Mouse (Mus musculus) forebrain, embryonic 10.5 days (tissue): ENCODE results near the gene Nedd9. TPM values are rescaled to one million over a fixed set of nuclear protein-coding genes. Genes with fewer than 3 reads are reported as not detected.

ENCODE experiments used
- DNase-seq: peaks from one replicate; pipeline ENCODE4 v3.0.0-alpha.2; 2017; ENCODE audit warnings: low spot score; ENCODE audit errors: extremely low spot score
- H3K27ac ChIP-seq: fragments of 300-500 bp; sonication (generic); 2 replicates; pipeline ENCODE4 v1.5.1; 2016; ENCODE audit warnings: mild to moderate bottlenecking
- H3K27me3 ChIP-seq: fragments of 300-500 bp; sonication (generic); 2 replicates; pipeline ENCODE4 v1.6.1; 2016; ENCODE audit warnings: mild to moderate bottlenecking; ENCODE audit not compliant: poor library complexity, severe bottlenecking
- H3K36me3 ChIP-seq: fragments of 300-500 bp; sonication (generic); replicated peaks from 2 replicates; pipeline ENCODE4 v1.6.1; 2016; ENCODE audit warnings: mild to moderate bottlenecking, moderate library complexity
- H3K4me1 ChIP-seq: fragments of 300-500 bp; sonication (generic); 2 replicates; pipeline ENCODE4 v1.6.1; 2016
- H3K4me3 ChIP-seq: fragments of 300-500 bp; sonication (generic); 2 replicates; pipeline ENCODE4 v1.5.1; 2016; ENCODE audit warnings: mild to moderate bottlenecking, moderate library complexity
- H3K9me3 ChIP-seq: fragments of 300-500 bp; sonication (generic); 2 replicates; pipeline ENCODE4 v1.6.1; 2016; ENCODE audit warnings: mild to moderate bottlenecking, moderate library complexity
- WGBS: fragments of 180-500 bp; shearing (Covaris S2); methylation state at CpG from one replicate; pipeline ENCODE4 v1.1.7; 2016; 5-methylcytosine and 5-hydroxymethylcytosine counted together
- polyA plus RNA-seq: library from polyadenylated mRNA; unstranded; fragments of >200 nt; fragmentation: Nextera tagmentation; extraction: Ambion mirVana; gene quantifications from 2 replicates; pipeline ENCODE4 v1.2.1, GENCODE M21; 2016

The Nedd9 gene
- polyA plus RNA-seq: 16.8 and 18.4 TPM in 2 replicates

DNA sequence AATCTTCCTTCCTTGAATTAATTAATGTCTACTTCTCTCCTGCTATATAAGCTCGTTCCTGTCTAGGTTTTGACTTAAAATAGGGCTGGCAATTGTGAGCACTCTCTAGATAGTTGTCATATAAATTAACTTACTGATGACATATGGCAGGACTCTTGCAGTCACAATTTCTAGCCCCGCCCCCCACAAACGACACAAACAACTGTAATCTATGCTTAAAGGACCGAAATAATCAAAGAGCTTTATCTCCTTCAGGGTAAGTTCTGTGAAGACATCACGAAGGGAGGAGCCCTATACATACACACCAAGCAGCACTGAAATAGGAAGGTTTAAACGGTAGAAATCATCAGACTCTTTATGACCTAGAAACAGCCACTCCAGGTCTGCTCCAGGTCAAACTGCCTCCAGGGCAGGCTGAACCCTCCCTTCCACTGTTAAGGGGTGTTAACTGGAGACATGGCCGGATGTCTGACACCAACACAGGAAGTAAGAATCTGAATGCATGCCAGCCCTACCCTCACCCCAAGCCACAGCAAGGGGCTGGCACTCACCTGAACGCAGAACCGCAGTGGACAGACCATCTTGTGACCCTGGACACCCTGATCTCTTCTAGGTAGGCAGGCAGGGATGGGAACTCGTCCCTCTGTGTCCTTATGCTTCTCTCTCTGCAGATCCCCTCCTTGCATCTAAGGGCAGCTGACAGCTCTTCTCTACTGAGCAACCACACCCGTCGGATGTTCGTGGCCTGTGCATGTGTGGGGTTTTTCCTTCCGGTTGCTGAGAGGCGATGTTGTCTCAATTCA is at the start of gene Nedd9:
TSS of gene Nedd9 (minus strand) at position 757 of the 803 bp plus-strand sequence.
- Histone ChIP-seq H3K36me3 (no peaks in the 10 kb centered on the region), H3K9me3 (no peaks in the 10 kb centered on the region), H3K27me3 (peaks cover 4% of the 10 kb centered on the region; the same call in 1 of the 2 replicates), H3K4me1 (peaks cover 19% of the 10 kb centered on the region), H3K27ac (peak within 1 kb of the TSS; percentile 30; the same call in 1 of the 2 replicates), H3K4me3 (no peak within 1 kb of the TSS)
- WGBS: 82% methylated on average over 15 of the region's 15 CpGs
- DNase-seq: no peak

GRCm38 (mm10) chr13:41532625-41533024 is 45.5 kb upstream of the Nedd9 start:
- Histone ChIP-seq H3K27ac (no peak overlapping the region), H3K4me3 (no peak overlapping the region), H3K9me3 (no peaks in the 10 kb centered on the region), H3K4me1 (no peaks in the 10 kb centered on the region), H3K27me3 (no peaks in the 10 kb centered on the region), H3K36me3 (no peaks in the 10 kb centered on the region)
- no peak for DNase-seq
- WGBS: 84% methylated on average over 5 of the region's 5 CpGs

GRCm38 (mm10) chr13:41530326-41530725 is 43.2 kb upstream of the Nedd9 start:
- H3K27ac ChIP-seq: no peak overlapping the region
- no peak overlapping the region for H3K4me3 ChIP-seq
- no peaks in the 10 kb centered on the region; the same call in 1 of the 2 replicates for H3K9me3 ChIP-seq
- H3K27me3 ChIP-seq: no peaks in the 10 kb centered on the region
- H3K4me1 ChIP-seq: no peaks in the 10 kb centered on the region
- H3K36me3 ChIP-seq: no peaks in the 10 kb centered on the region
- no peak for DNase-seq

DNA sequence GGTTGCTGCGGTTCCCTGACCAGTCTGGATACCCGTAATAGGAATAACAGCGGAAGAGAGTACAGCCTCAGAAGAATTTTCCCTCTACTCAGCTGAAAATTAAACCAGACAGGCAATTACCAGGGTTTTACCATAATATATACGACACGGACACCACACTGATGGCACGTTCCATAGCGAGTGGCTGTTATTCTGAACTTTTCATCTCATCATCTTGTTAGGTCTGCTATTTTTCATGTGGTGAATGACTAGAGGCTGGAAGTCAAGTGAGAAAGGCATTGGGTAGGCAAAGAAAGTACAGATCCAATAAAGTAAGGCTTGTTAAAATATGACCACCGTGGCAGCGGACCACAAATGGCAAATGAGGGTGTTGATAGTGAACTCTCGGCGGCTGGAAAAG is 37.0 kb upstream of the Nedd9 start:
- WGBS: 96% methylated on average over 11 of the region's 11 CpGs

DNA sequence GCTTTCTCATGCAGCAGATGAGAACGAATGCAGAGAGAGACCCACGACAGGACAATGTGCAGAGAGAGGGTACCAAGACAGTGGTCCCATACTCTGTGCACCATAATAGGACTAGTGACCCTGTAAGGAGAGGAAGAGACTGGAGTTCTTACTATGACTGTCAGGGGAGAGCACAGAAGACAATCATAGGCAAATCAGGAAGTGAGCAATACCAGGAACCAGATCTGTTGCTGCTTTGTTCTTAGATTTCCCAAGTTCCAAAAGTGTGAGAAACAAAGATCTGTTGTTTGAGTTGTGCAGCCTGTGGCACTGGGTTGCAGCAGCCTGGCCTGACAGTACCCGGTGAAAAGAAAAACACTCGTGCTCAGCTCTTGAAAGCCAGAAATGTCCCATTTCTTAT is 34.1 kb upstream of the Nedd9 start:
- no peaks in the 10 kb centered on the region for H3K9me3 ChIP-seq
- H3K4me1 ChIP-seq: no peaks in the 10 kb centered on the region
- no peak for DNase-seq
- no peaks in the 10 kb centered on the region for H3K36me3 ChIP-seq
- no peaks in the 10 kb centered on the region; the same call in 1 of the 2 replicates for H3K27me3 ChIP-seq
- no peak overlapping the region for H3K27ac ChIP-seq
- H3K4me3 ChIP-seq: no peak overlapping the region
- 82% methylated on average over 4 of the region's 4 CpGs for WGBS

More for the DNA sequence above, 37.0 kb upstream of the Nedd9 start:
- H3K4me1 ChIP-seq: no peaks in the 10 kb centered on the region
- no peak overlapping the region for H3K4me3 ChIP-seq
- no peaks in the 10 kb centered on the region for H3K27me3 ChIP-seq
- no peaks in the 10 kb centered on the region; the same call in 1 of the 2 replicates for H3K9me3 ChIP-seq
- no peak for DNase-seq
- H3K27ac ChIP-seq: no peak overlapping the region
- H3K36me3 ChIP-seq: no peaks in the 10 kb centered on the region

DNA sequence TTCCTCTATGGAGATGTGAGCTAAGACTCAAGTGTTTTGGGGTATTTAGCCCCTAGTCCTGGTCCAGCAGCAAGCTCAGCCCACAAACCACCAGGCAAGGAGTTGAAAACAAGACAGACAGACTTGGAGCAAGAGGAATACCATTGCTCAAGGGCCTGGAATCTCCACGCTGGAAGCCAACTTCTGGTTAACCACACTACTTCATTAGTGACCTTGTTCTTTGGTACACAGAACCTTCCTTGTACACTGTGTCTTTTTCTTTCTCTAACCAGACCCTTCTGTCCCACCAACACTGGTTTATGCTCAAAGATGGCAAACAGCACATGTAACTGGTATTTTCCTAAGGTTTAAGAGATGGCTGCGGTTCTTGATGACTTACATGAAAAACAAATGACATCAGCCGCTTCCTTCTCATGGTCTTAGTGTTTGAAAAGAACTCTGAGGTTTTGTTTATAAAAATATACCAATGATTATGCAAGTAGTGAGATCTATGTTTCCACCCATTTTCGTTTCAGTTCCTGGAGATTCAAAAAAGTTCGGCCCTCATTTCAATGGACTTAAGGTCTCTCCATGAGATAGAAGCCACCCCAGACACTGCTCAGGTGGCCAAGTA is 33.5 kb upstream of the Nedd9 start:
- H3K4me3 ChIP-seq: no peak overlapping the region
- no peaks in the 10 kb centered on the region for H3K36me3 ChIP-seq
- WGBS: 92% methylated on average over 5 of the region's 5 CpGs
- H3K27ac ChIP-seq: no peak overlapping the region
- H3K4me1 ChIP-seq: no peaks in the 10 kb centered on the region
- H3K9me3 ChIP-seq: no peaks in the 10 kb centered on the region
- H3K27me3 ChIP-seq: no peaks in the 10 kb centered on the region; the same call in 1 of the 2 replicates
- no peak for DNase-seq

DNA sequence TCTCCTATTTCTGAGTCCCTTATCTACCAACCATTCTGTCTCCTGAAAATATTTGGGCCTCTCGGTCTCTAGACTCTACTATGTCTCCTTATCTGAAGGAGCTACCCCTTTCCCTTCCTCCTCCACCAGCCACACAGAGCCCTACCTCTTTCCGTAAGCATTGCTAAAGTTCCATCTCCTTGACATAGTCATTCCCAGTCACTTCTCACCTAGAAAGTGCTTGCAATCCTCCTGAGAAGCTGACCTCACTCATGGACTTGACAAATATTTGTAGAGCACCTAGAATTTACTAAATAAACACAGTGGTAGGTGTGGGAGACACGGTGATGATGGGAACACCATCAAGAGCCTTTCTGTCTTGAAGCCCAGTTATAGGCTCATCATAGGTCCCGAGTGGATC is 32.6 kb upstream of the Nedd9 start:
- H3K27me3 ChIP-seq: no peaks in the 10 kb centered on the region; the same call in 1 of the 2 replicates
- no peak for DNase-seq
- no peak overlapping the region for H3K4me3 ChIP-seq
- H3K9me3 ChIP-seq: no peaks in the 10 kb centered on the region
- peaks cover 4% of the 10 kb centered on the region; the same call in 1 of the 2 replicates for H3K4me1 ChIP-seq
- no peak overlapping the region for H3K27ac ChIP-seq
- 90% methylated on average over 4 of the region's 4 CpGs for WGBS
- no peaks in the 10 kb centered on the region for H3K36me3 ChIP-seq

- no peak for DNase-seq
- H3K27me3 ChIP-seq: peaks cover 3% of the 10 kb centered on the region; the same call in 1 of the 2 replicates
- no peak overlapping the region for H3K27ac ChIP-seq
- peaks cover 4% of the 10 kb centered on the region; the same call in 1 of the 2 replicates for H3K4me1 ChIP-seq
- H3K4me3 ChIP-seq: no peak overlapping the region
- H3K9me3 ChIP-seq: no peaks in the 10 kb centered on the region
- WGBS: 93% methylated on average over 4 of the region's 4 CpGs
- no peaks in the 10 kb centered on the region for H3K36me3 ChIP-seq
These were observed 30.0 kb upstream of the Nedd9 start for GRCm38 (mm10) chr13:41517193-41517592.

DNA sequence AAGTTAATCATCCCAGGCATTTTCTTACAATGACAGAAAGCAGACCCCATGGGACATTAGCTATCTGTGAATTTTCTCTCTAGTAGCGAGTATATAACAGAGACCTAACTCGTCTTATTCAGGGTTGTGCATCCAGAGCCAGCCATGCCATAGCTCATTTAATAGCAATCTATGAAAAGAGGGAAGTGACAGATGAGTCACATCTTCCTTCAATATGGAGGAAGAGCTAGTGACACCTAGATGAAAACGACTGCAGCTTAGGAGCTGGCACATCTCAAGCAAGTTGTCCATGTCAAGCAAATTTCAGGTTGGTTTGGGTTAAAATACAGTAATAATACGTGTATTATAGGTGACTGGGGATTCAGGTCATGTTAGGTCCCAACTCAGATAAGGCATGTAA is 28.6 kb upstream of the Nedd9 start:
- 90% methylated on average over 4 of the region's 4 CpGs for WGBS
- no peak overlapping the region for H3K4me3 ChIP-seq
- H3K4me1 ChIP-seq: peaks cover 11% of the 10 kb centered on the region
- H3K9me3 ChIP-seq: no peaks in the 10 kb centered on the region
- peaks cover 3% of the 10 kb centered on the region; the same call in 1 of the 2 replicates for H3K27me3 ChIP-seq
- no peak for DNase-seq
- H3K36me3 ChIP-seq: no peaks in the 10 kb centered on the region
- no peak overlapping the region for H3K27ac ChIP-seq

- Histone ChIP-seq H3K27ac (no peak overlapping the region), H3K4me1 (peaks cover 15% of the 10 kb centered on the region), H3K4me3 (no peak overlapping the region), H3K27me3 (peaks cover 3% of the 10 kb centered on the region; the same call in 1 of the 2 replicates), H3K36me3 (no peaks in the 10 kb centered on the region), H3K9me3 (no peaks in the 10 kb centered on the region)
- 61% methylated on average over 8 of the region's 8 CpGs for WGBS
- DNase-seq: no peak
These were observed 27.8 kb upstream of the Nedd9 start for GRCm38 (mm10) chr13:41514918-41515317.

DNA sequence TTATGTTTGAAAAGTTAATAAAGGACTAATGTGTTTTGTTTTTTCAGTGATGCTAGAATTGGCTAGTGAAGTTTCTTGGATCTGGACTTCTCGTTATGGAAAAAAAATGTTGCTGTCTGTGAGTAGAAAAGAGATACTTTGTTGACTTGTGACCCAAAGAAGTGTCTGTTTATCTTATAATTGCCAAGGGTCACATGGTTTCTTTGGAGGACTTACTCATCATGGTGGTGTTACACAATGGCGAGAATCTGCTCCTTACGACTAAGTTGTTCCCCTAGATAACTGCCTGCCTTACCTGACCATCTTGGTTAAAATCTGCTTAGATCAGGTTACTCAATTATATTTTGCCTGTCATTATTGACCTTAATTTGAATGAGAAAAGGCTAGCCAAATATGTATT is 26.3 kb upstream of the Nedd9 start:
- Histone ChIP-seq H3K36me3 (no peaks in the 10 kb centered on the region), H3K4me1 (peaks cover 15% of the 10 kb centered on the region), H3K27ac (no peak overlapping the region), H3K9me3 (no peaks in the 10 kb centered on the region), H3K27me3 (peaks cover 3% of the 10 kb centered on the region; the same call in 1 of the 2 replicates), H3K4me3 (no peak overlapping the region)
- WGBS: 88% methylated on average over 3 of the region's 3 CpGs
- DNase-seq: no peak

- H3K36me3 ChIP-seq: no peaks in the 10 kb centered on the region
- no peak overlapping the region for H3K27ac ChIP-seq
- no peaks in the 10 kb centered on the region for H3K9me3 ChIP-seq
- 86% methylated on average over 4 of the region's 4 CpGs for WGBS
- peaks cover 3% of the 10 kb centered on the region; the same call in 1 of the 2 replicates for H3K27me3 ChIP-seq
- H3K4me3 ChIP-seq: no peak overlapping the region
- peaks cover 15% of the 10 kb centered on the region for H3K4me1 ChIP-seq
- no peak for DNase-seq
These were observed 25.1 kb upstream of the Nedd9 start for GRCm38 (mm10) chr13:41512243-41512642.
